Mouse (Mus musculus) ES-E14 (cell line): ENCODE measurements around the gene Mamdc4.

Experiments used
- CHD2 ChIP-seq: IDR thresholded peaks from 2 replicates; pipeline ENCODE4 v1.6.1; 2014; ENCODE audit warnings: mild to moderate bottlenecking, low read depth, low read length, inconsistent platforms
- MAFK ChIP-seq: IDR thresholded peaks from 2 replicates; pipeline ENCODE4 v1.6.1; 2014; ENCODE audit warnings: mild to moderate bottlenecking, low read depth, low read length, inconsistent platforms; ENCODE audit not compliant: insufficient read depth
- ZC3H11A ChIP-seq: IDR thresholded peaks from 2 replicates; pipeline ENCODE4 v1.6.1; 2012; ENCODE audit warnings: low read depth, mild to moderate bottlenecking, inconsistent platforms, low read length, borderline replicate concordance
- ZNF384 ChIP-seq: IDR thresholded peaks from 2 replicates; pipeline ENCODE4 v1.6.1; 2012; ENCODE audit warnings: low read depth, low read length, inconsistent platforms

GRCm38 (mm10) chr2:25583571-25583970 is 8.9 kb upstream of the Mamdc4 start:
- TF ChIP-seq CHD2, result no peak
- TF ChIP-seq ZNF384, result no peak
- no peak for TF ChIP-seq MAFK
- no peak for TF ChIP-seq ZC3H11A
